Mouse (Mus musculus): ENCODE data around the gene Phpt1. TPM values are rescaled to one million over a fixed set of nuclear protein-coding genes. Genes with fewer than 3 reads are reported as not detected.

Phpt1 gene
- total RNA-seq, 1 experiment, result 29.9 TPM

- H3K36me3 ChIP-seq (ENCODE audit: control insufficient read depth, insufficient read depth, low read length, poor library complexity, severe bottlenecking), result peaks cover 37% of the 10 kb centered on the region
- H3K9me3 ChIP-seq (ENCODE audit: control insufficient read depth, insufficient read depth, low read depth, low read length), result no peaks in the 10 kb centered on the region
- H3K27ac ChIP-seq (ENCODE audit: insufficient read depth, low read depth, low read length, poor library complexity, severe bottlenecking), result no peak overlapping the region
- no peak for DNase-seq (ENCODE audit: low read depth, low spot score)
- no peak overlapping the region for H3K4me3 ChIP-seq (ENCODE audit: insufficient read depth in 1 of 2, low read depth in 1 of 2, low read length in 2 of 2, poor library complexity in 1 of 2, severe bottlenecking in 1 of 2)
- TF ChIP-seq HCFC1 (IDR thresholded peaks at IDR 0.05; ENCODE audit: borderline replicate concordance, insufficient read depth, low read length), result no peak
- no peak for TF ChIP-seq MAFK (IDR thresholded peaks at IDR 0.05; ENCODE audit: insufficient read depth, low read depth, low read length)
- TF ChIP-seq ZNF384 (IDR thresholded peaks at IDR 0.05; ENCODE audit: low read depth, low read length), result no peak
- no peak for TF ChIP-seq CHD2 (IDR thresholded peaks at IDR 0.05; ENCODE audit: low read depth, low read length)
- TF ChIP-seq ZC3H11A (IDR thresholded peaks at IDR 0.05; ENCODE audit: borderline replicate concordance, low read depth, low read length), result no peak
- in situ Hi-C loops (cut with MboI; ENCODE audit: low sequenced_read_pairs in 2 of 2, unreplicated experiment in 2 of 2), result no loop called here
- peaks cover 0 to 7% of the 10 kb centered on the region in 2 experiments; a peak in 1 of 4 replicates for H3K4me1 ChIP-seq (ENCODE audit: control insufficient read depth in 2 of 2, insufficient read depth in 2 of 2, low read length in 2 of 2, poor library complexity in 1 of 2)
- no peak overlapping the region for H3K9ac ChIP-seq (ENCODE audit: insufficient read depth, low read depth, low read length, poor library complexity, severe bottlenecking)
Observed at GRCm38 (mm10) chr2:25565741-25566140, 9.3 kb downstream of the Phpt1 start.

- in situ Hi-C loops (cut with MboI; ENCODE audit: low sequenced_read_pairs in 2 of 2, unreplicated experiment in 2 of 2), result no loop called here
- no peak for TF ChIP-seq CHD2 (IDR thresholded peaks at IDR 0.05; ENCODE audit: low read depth, low read length)
- no peak for TF ChIP-seq HCFC1 (IDR thresholded peaks at IDR 0.05; ENCODE audit: borderline replicate concordance, insufficient read depth, low read length)
- TF ChIP-seq MAFK (IDR thresholded peaks at IDR 0.05; ENCODE audit: insufficient read depth, low read depth, low read length), result no peak
- TF ChIP-seq ZC3H11A (IDR thresholded peaks at IDR 0.05; ENCODE audit: borderline replicate concordance, low read depth, low read length), result no peak
- TF ChIP-seq ZNF384 (IDR thresholded peaks at IDR 0.05; ENCODE audit: low read depth, low read length), result no peak
- no peak for DNase-seq (ENCODE audit: low read depth, low spot score)
- Histone ChIP-seq H3K4me3 (ENCODE audit: insufficient read depth in 1 of 2, low read depth in 1 of 2, low read length in 2 of 2, poor library complexity in 1 of 2, severe bottlenecking in 1 of 2) (no peak overlapping the region), H3K27ac (ENCODE audit: insufficient read depth, low read depth, low read length, poor library complexity, severe bottlenecking) (no peak overlapping the region), H3K9me3 (ENCODE audit: control insufficient read depth, insufficient read depth, low read depth, low read length) (no peaks in the 10 kb centered on the region), H3K4me1 (ENCODE audit: control insufficient read depth in 2 of 2, insufficient read depth in 2 of 2, low read length in 2 of 2, poor library complexity in 1 of 2) (peaks cover 4% of the 10 kb centered on the region in 2 experiments; a peak in 2 of 4 replicates), H3K9ac (ENCODE audit: insufficient read depth, low read depth, low read length, poor library complexity, severe bottlenecking) (no peak overlapping the region), H3K36me3 (ENCODE audit: control insufficient read depth, insufficient read depth, low read length, poor library complexity, severe bottlenecking) (peaks cover 38% of the 10 kb centered on the region)
Observed at GRCm38 (mm10) chr2:25561946-25562345, 13.1 kb downstream of the Phpt1 start.

GRCm38 (mm10) chr2:25560551-25560950, 14.5 kb downstream of the Phpt1 start:
- no peak overlapping the region for H3K9ac ChIP-seq (ENCODE audit: insufficient read depth, low read depth, low read length, poor library complexity, severe bottlenecking)
- TF ChIP-seq ZC3H11A (IDR thresholded peaks at IDR 0.05; ENCODE audit: borderline replicate concordance, low read depth, low read length), result no peak
- no peak for TF ChIP-seq MAFK (IDR thresholded peaks at IDR 0.05; ENCODE audit: insufficient read depth, low read depth, low read length)
- no peak for TF ChIP-seq CHD2 (IDR thresholded peaks at IDR 0.05; ENCODE audit: low read depth, low read length)
- TF ChIP-seq ZNF384 (IDR thresholded peaks at IDR 0.05; ENCODE audit: low read depth, low read length), result no peak
- no peak for TF ChIP-seq HCFC1 (IDR thresholded peaks at IDR 0.05; ENCODE audit: borderline replicate concordance, insufficient read depth, low read length)
- peaks cover 4% of the 10 kb centered on the region in 2 experiments; a peak in 2 of 4 replicates for H3K4me1 ChIP-seq (ENCODE audit: control insufficient read depth in 2 of 2, insufficient read depth in 2 of 2, low read length in 2 of 2, poor library complexity in 1 of 2)
- H3K36me3 ChIP-seq (ENCODE audit: control insufficient read depth, insufficient read depth, low read length, poor library complexity, severe bottlenecking), result peaks cover 38% of the 10 kb centered on the region
- H3K27ac ChIP-seq (ENCODE audit: insufficient read depth, low read depth, low read length, poor library complexity, severe bottlenecking), result no peak overlapping the region
- no peak overlapping the region for H3K4me3 ChIP-seq (ENCODE audit: insufficient read depth in 1 of 2, low read depth in 1 of 2, low read length in 2 of 2, poor library complexity in 1 of 2, severe bottlenecking in 1 of 2)
- no peak for DNase-seq (ENCODE audit: low read depth, low spot score)
- H3K9me3 ChIP-seq (ENCODE audit: control insufficient read depth, insufficient read depth, low read depth, low read length), result no peaks in the 10 kb centered on the region
- in situ Hi-C loops (cut with MboI; ENCODE audit: low sequenced_read_pairs in 2 of 2, unreplicated experiment in 2 of 2), result no loop called here

- H3K9me3 ChIP-seq (ENCODE audit: control insufficient read depth, insufficient read depth, low read depth, low read length), result no peaks in the 10 kb centered on the region
- H3K4me3 ChIP-seq (ENCODE audit: insufficient read depth in 1 of 2, low read depth in 1 of 2, low read length in 2 of 2, poor library complexity in 1 of 2, severe bottlenecking in 1 of 2), result no peak overlapping the region; a peak in 1 of 4 replicates
- no peak overlapping the region for H3K27ac ChIP-seq (ENCODE audit: insufficient read depth, low read depth, low read length, poor library complexity, severe bottlenecking)
- in situ Hi-C loops (cut with MboI; ENCODE audit: low sequenced_read_pairs in 2 of 2, unreplicated experiment in 2 of 2), result no loop called here
- no peak overlapping the region for H3K9ac ChIP-seq (ENCODE audit: insufficient read depth, low read depth, low read length, poor library complexity, severe bottlenecking)
- peaks cover 4% of the 10 kb centered on the region in 2 experiments; a peak in 2 of 4 replicates for H3K4me1 ChIP-seq (ENCODE audit: control insufficient read depth in 2 of 2, insufficient read depth in 2 of 2, low read length in 2 of 2, poor library complexity in 1 of 2)
- peaks cover 33% of the 10 kb centered on the region for H3K36me3 ChIP-seq (ENCODE audit: control insufficient read depth, insufficient read depth, low read length, poor library complexity, severe bottlenecking)
- no peak for DNase-seq (ENCODE audit: low read depth, low spot score)
- TF ChIP-seq HCFC1 (IDR thresholded peaks at IDR 0.05; ENCODE audit: borderline replicate concordance, insufficient read depth, low read length) (no peak), CHD2 (IDR thresholded peaks at IDR 0.05; ENCODE audit: low read depth, low read length) (no peak), MAFK (IDR thresholded peaks at IDR 0.05; ENCODE audit: insufficient read depth, low read depth, low read length) (no peak), ZC3H11A (IDR thresholded peaks at IDR 0.05; ENCODE audit: borderline replicate concordance, low read depth, low read length) (no peak), ZNF384 (IDR thresholded peaks at IDR 0.05; ENCODE audit: low read depth, low read length) (no peak)
Observed at GRCm38 (mm10) chr2:25558774-25559173, 16.2 kb downstream of the Phpt1 start.
